Mouse (Mus musculus) bone marrow, adult 2 months (tissue): Measurements from ENCODE around the gene Nfe2l3.

Source experiments
- CTCF ChIP-seq: fragments of 200-500 bp; IDR thresholded peaks from 2 replicates; pipeline ENCODE4 v1.5.1; 2011; ENCODE audit warnings: low read length, control low read depth; ENCODE audit not compliant: control insufficient read depth, insufficient read depth
- POLR2A ChIP-seq: fragments of 200-500 bp; IDR thresholded peaks from 2 replicates; pipeline ENCODE4 v1.6.1; 2011; ENCODE audit warnings: low read depth, mild to moderate bottlenecking, control low read depth, low read length, borderline replicate concordance; ENCODE audit not compliant: control insufficient read depth

DNA sequence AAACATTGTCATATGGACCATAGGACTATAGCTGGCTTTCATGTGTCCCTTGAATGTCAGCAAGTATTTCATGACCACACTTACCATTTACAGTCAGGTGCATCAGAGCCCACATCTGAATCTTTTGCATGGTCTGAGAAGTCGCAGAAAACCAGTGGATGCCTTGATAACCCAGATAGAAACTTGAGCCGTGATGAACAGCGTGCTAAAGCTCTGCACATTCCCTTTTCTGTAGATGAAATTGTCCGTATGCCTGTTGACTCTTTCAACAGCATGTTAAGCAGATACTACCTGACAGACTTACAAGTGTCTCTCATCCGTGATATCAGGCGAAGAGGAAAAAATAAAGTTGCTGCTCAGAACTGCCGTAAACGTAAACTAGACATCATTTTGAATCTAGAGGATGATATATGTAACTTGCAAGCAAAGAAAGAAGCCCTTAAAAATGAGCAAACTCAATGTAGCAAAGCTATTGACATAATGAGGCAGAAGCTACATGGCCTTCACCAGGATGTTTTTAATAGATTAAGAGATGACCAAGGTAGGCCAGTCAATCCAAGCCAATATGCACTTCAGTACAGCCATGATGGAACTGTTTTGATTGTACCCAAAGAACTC is 25.4 kb downstream of the Nfe2l3 start:
- TF ChIP-seq POLR2A (no peak), CTCF (no peak)
